Mouse (Mus musculus): ENCODE data around the gene Kcnip2. TPM values are rescaled to one million over a fixed set of nuclear protein-coding genes. Genes with fewer than 3 reads are reported as not detected.
"Not testable (repeated sequence)": the region's sequence is repeated elsewhere in the genome, so short reads cannot be mapped to it uniquely, and the experiment has no call there.

Kcnip2 gene
- polyA plus RNA-seq, 1 experiment from 2014 or later = 0.76 TPM

- Histone ChIP-seq H3K27ac (replicated peaks) (no peak overlapping the region), H3K4me2 (peak overlapping the region; percentile 68), H3K9me3 (no peaks in the 10 kb centered on the region), H3K4me3 (peak overlapping the region; percentile 40), H3K27me3 (replicated peaks) (peaks cover 43% of the 10 kb centered on the region), H3K9ac (0 out of 2 replicates have a peak overlapping the region, but pooled peaks have one; percentile 24), H3K4me1 (peaks cover 37% of the 10 kb centered on the region), H3K36me3 (no peaks in the 10 kb centered on the region)
- 1% methylated on average over 16 of the region's 16 CpGs for WGBS
- no peak for ATAC-seq (ENCODE audit: extremely low read depth, insufficient number of reproducible peaks, low FRiP score, low TSS enrichment)
Observed at GRCm38 (mm10) chr19:45812115-45812514, 3.7 kb downstream of the Kcnip2 start.

DNA sequence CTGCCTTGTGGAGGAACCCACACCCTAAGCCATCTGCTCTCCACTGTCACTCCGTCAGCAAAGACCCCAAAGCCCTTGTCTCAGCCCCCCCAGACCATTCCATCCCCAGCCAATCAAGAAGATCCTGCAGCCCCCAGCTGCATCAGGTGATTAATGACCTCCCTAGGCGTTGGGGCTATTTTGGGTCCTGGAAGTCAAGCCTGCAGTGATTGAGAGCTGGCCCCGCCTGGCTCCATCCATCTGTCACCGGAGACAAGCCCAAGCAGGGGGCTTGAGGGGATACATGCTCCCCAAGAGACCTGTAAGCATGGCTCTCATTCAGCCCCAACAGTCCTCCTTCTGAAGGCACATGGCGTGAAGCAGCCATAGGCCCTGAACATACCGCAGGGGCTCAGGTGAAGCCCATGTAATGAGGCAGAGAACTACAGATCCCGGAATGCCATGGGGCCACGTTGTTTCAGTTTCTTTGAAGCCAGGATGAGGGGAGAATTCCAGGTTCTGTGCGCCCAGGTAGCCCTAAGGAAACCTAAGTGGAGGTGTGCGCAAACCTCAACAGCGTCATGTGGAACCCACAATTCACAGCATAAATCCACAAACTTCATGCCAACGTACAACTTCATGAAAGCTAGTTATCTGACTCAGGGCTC lies 4.7 kb downstream of the Kcnip2 start:
- H3K27ac ChIP-seq (replicated peaks) = no peak overlapping the region
- 52% methylated on average over 12 of the region's 12 CpGs for WGBS
- no peak overlapping the region for H3K4me2 ChIP-seq
- no peak for ATAC-seq (ENCODE audit: extremely low read depth, insufficient number of reproducible peaks, low FRiP score, low TSS enrichment)
- H3K4me1 ChIP-seq = peaks cover 32% of the 10 kb centered on the region
- no peak overlapping the region for H3K4me3 ChIP-seq
- H3K9me3 ChIP-seq = no peaks in the 10 kb centered on the region
- no peak overlapping the region for H3K9ac ChIP-seq
- H3K27me3 ChIP-seq (replicated peaks) = peaks cover 35% of the 10 kb centered on the region
- no peaks in the 10 kb centered on the region for H3K36me3 ChIP-seq

- Histone ChIP-seq H3K4me3 (no peak overlapping the region), H3K36me3 (no peaks in the 10 kb centered on the region), H3K9me3 (no peaks in the 10 kb centered on the region), H3K27me3 (replicated peaks) (peaks cover 26% of the 10 kb centered on the region), H3K4me1 (peaks cover 14% of the 10 kb centered on the region), H3K27ac (replicated peaks) (no peak overlapping the region), H3K4me2 (no peak overlapping the region), H3K9ac (no peak overlapping the region)
- WGBS = 85% methylated on average over 4 of the region's 4 CpGs
- ATAC-seq (ENCODE audit: extremely low read depth, insufficient number of reproducible peaks, low FRiP score, low TSS enrichment) = no peak
Observed at GRCm38 (mm10) chr19:45807732-45808131, 8.1 kb downstream of the Kcnip2 start.

- ATAC-seq (ENCODE audit: extremely low read depth, insufficient number of reproducible peaks, low FRiP score, low TSS enrichment); H3K9ac ChIP-seq; H3K27ac ChIP-seq (replicated peaks); H3K4me3 ChIP-seq; H3K4me2 ChIP-seq; H3K9me3 ChIP-seq; H3K36me3 ChIP-seq; H3K4me1 ChIP-seq: not testable (repeated sequence)
- H3K27me3 ChIP-seq (replicated peaks) = peaks cover 15% of the 10 kb centered on the region
- 82% methylated on average over 6 of the region's 6 CpGs for WGBS
Observed at GRCm38 (mm10) chr19:45805817-45806216, 10.0 kb downstream of the Kcnip2 start.

GRCm38 (mm10) chr19:45804593-45805368 lies 11.1 kb downstream of the Kcnip2 start:
- peak overlapping the region; percentile 36; the same call in 1 of the 2 replicates for H3K4me2 ChIP-seq

DNA sequence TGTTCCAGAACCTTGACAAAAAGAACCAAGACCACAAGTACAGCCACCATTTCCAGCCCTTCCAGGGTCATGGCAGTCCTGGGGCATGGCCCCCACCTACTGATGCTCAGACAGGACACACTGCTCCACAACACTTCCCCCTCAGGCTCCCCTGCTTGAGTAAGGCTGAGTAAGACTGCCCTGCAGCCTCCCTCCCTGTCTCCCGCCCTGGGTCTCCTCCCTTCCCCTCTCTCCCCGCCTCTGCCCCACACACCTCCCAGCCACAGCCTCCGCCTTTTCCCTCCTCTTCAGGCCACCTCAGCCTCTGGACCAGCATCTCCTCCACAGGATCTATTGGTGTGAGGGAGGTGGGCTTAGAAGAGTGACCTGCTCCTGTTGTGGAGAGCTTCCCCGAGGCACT lies 12.5 kb downstream of the Kcnip2 start:
- WGBS = 24% methylated on average over 4 of the region's 4 CpGs
- H3K27ac ChIP-seq (replicated peaks) = no peak overlapping the region
- H3K4me2 ChIP-seq = no peak overlapping the region
- H3K9ac ChIP-seq = no peak overlapping the region
- H3K9me3 ChIP-seq = no peaks in the 10 kb centered on the region
- H3K4me3 ChIP-seq = no peak overlapping the region
- H3K27me3 ChIP-seq (replicated peaks) = peaks cover 14% of the 10 kb centered on the region
- H3K36me3 ChIP-seq = no peaks in the 10 kb centered on the region
- ATAC-seq (ENCODE audit: extremely low read depth, insufficient number of reproducible peaks, low FRiP score, low TSS enrichment) = no peak
- no peaks in the 10 kb centered on the region for H3K4me1 ChIP-seq

More at GRCm38 (mm10) chr19:45804593-45805368, 11.1 kb downstream of the Kcnip2 start:
- Histone ChIP-seq H3K9ac (no peak overlapping the region), H3K27ac (replicated peaks) (no peak overlapping the region), H3K9me3 (no peaks in the 10 kb centered on the region), H3K36me3 (no peaks in the 10 kb centered on the region), H3K4me3 (no peak overlapping the region), H3K27me3 (replicated peaks) (peaks cover 14% of the 10 kb centered on the region), H3K4me1 (no peaks in the 10 kb centered on the region)
- whole genome bisulfite sequencing = 20% methylated on average over 12 of the region's 12 CpGs
- ATAC-seq (ENCODE audit: extremely low read depth, insufficient number of reproducible peaks, low FRiP score, low TSS enrichment) = no peak; the same call in 1 of the 2 replicates

- H3K27ac ChIP-seq (replicated peaks) = no peak overlapping the region
- no peak overlapping the region for H3K4me3 ChIP-seq
- no peak overlapping the region for H3K4me2 ChIP-seq
- no peak overlapping the region for H3K9ac ChIP-seq
- ATAC-seq (ENCODE audit: extremely low read depth, insufficient number of reproducible peaks, low FRiP score, low TSS enrichment) = no peak
- no peaks in the 10 kb centered on the region for H3K4me1 ChIP-seq
- H3K9me3 ChIP-seq = no peaks in the 10 kb centered on the region
- H3K36me3 ChIP-seq = no peaks in the 10 kb centered on the region
- 40% methylated on average over 4 of the region's 4 CpGs for WGBS
- H3K27me3 ChIP-seq (replicated peaks) = peaks cover 14% of the 10 kb centered on the region
Observed at GRCm38 (mm10) chr19:45802702-45803101, 13.2 kb downstream of the Kcnip2 start.

- no peak overlapping the region for H3K4me3 ChIP-seq
- H3K27me3 ChIP-seq (replicated peaks) = 0 out of 2 replicates have a peak, but pooled peaks cover 18% of the 10 kb centered on the region
- no peak for ATAC-seq (ENCODE audit: extremely low read depth, insufficient number of reproducible peaks, low FRiP score, low TSS enrichment)
- no peak overlapping the region for H3K27ac ChIP-seq (replicated peaks)
- H3K9ac ChIP-seq = no peak overlapping the region
- WGBS = 70% methylated on average over 15 of the region's 15 CpGs
- H3K9me3 ChIP-seq = no peaks in the 10 kb centered on the region
- no peak overlapping the region for H3K4me2 ChIP-seq
- no peaks in the 10 kb centered on the region for H3K36me3 ChIP-seq
- H3K4me1 ChIP-seq = peaks cover 15% of the 10 kb centered on the region
Observed at GRCm38 (mm10) chr19:45796879-45797278, 19.0 kb downstream of the Kcnip2 start.

DNA sequence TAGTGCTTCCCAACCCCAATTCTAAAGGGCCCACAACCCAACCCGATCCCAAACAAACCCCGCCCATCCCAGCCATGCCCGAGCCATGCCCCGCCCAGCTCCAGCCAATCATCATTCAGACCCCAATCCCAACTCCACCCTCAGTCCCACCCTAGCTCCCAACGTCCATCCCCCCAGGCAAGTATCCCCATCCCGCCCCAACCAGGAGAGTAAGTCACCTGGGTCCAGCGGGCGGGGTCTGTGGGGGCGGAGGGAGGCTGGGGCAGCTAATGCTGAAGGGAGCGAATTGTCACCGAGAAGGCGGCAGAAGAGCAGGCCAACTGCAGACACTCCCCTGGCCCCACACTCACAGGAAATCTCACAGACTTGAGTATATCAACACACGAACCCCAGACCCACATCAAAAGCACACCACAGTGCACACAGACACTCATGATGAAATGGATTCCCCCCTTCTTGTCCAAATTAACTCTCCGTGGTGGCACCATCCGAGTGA lies 19.8 kb downstream of the Kcnip2 start:
- ATAC-seq (ENCODE audit: extremely low read depth, insufficient number of reproducible peaks, low FRiP score, low TSS enrichment) = no peak
- 12% methylated on average over 15 of the region's 15 CpGs for WGBS
- no peaks in the 10 kb centered on the region for H3K36me3 ChIP-seq

GRCm38 (mm10) chr19:45795406-45795944 lies 20.4 kb downstream of the Kcnip2 start:
- Histone ChIP-seq H3K27me3 (replicated peaks) (0 out of 2 replicates have a peak, but pooled peaks cover 18% of the 10 kb centered on the region), H3K27ac (replicated peaks) (no peak overlapping the region), H3K4me2 (peak overlapping the region; percentile 56), H3K4me3 (peak overlapping the region; percentile 25; the same call in 1 of the 2 replicates), H3K4me1 (peaks cover 15% of the 10 kb centered on the region), H3K9me3 (no peaks in the 10 kb centered on the region), H3K9ac (no peak overlapping the region), H3K36me3 (no peaks in the 10 kb centered on the region)
- WGBS = 23% methylated on average over 15 of the region's 15 CpGs
- no peak for ATAC-seq (ENCODE audit: extremely low read depth, insufficient number of reproducible peaks, low FRiP score, low TSS enrichment)

More for the DNA sequence above, 19.8 kb downstream of the Kcnip2 start:
- peak overlapping the region; percentile 25 for H3K4me3 ChIP-seq
- H3K9ac ChIP-seq = no peak overlapping the region; the same call in 1 of the 2 replicates
- 0 out of 2 replicates have a peak, but pooled peaks cover 18% of the 10 kb centered on the region for H3K27me3 ChIP-seq (replicated peaks)
- peak overlapping the region; percentile 56 for H3K4me2 ChIP-seq
- H3K4me1 ChIP-seq = peaks cover 15% of the 10 kb centered on the region
- H3K27ac ChIP-seq (replicated peaks) = no peak overlapping the region
- no peaks in the 10 kb centered on the region for H3K9me3 ChIP-seq

DNA sequence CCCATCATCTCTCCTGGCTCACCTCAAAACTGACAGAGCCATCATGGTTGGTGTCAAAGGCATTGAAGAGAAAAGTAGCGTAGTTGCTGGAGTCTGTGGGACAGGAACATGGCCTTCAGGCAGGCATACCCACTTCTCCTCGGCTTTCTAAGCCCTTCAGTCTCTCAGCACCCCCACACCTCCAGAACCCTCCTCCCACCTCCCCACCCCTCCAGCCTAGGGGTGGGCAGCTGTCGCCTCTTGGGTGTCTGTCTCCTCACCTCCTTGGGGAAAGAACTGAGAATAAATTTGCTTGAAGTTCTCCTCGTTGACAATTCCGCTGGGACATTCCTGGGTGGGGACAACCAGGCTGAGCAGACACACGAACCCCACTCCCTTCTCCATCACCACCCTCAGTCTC lies 21.1 kb downstream of the Kcnip2 start:
- no peaks in the 10 kb centered on the region for H3K36me3 ChIP-seq
- peaks cover 15% of the 10 kb centered on the region for H3K4me1 ChIP-seq
- no peak overlapping the region for H3K27ac ChIP-seq (replicated peaks)
- no peak overlapping the region for H3K4me2 ChIP-seq
- WGBS = 73% methylated on average over 6 of the region's 6 CpGs
- no peak for ATAC-seq (ENCODE audit: extremely low read depth, insufficient number of reproducible peaks, low FRiP score, low TSS enrichment)
- H3K4me3 ChIP-seq = no peak overlapping the region
- no peak overlapping the region for H3K9ac ChIP-seq
- 0 out of 2 replicates have a peak, but pooled peaks cover 18% of the 10 kb centered on the region for H3K27me3 ChIP-seq (replicated peaks)
- H3K9me3 ChIP-seq = no peaks in the 10 kb centered on the region
